ENCODE assay signal across 25 mouse cellular contexts in genomic region chr17:45698368-45698767, GRCm38 (mm10). TPM values are rescaled to one million over a fixed set of nuclear protein-coding genes. Genes with fewer than 3 reads are reported as not detected.
DNase-seq lines count a peak whose midpoint lies in the region; ATAC-seq and TF ChIP-seq lines count a peak whose summit lies in the region.
"Had no signal": no experiment of that assay in that cellular context is flagged by ENCODE, and none has a peak within 500 bp of the region (broad histone marks: within the 10 kb centered on the region; RNA-seq: fewer than 3 reads in every experiment).

No protein-coding gene starts in this region.

- H3K27me3 ChIP-seq in stomach, postnatal 0 days (ENCODE audit: control insufficient read depth, insufficient read depth, low read length) = no peaks in the 10 kb centered on the region
- H3K27me3 ChIP-seq: CH12.LX; embryonic facial prominence, embryonic 13.5 days; forebrain, embryonic 13.5 days; heart, embryonic 13.5 days; hindbrain, embryonic 13.5 days had no signal

- H3K27ac ChIP-seq in gastrocnemius, adult 2 months = peak overlapping the region; percentile 97
- H3K27ac ChIP-seq in stomach, postnatal 0 days (replicated peaks) = peak overlapping the region; percentile 35; the same call in 1 of the 2 replicates
- H3K27ac ChIP-seq: embryonic facial prominence, embryonic 13.5 days; forebrain, embryonic 13.5 days; heart, embryonic 13.5 days; hindbrain, embryonic 13.5 days; hindbrain, postnatal 0 days had no signal

- ATAC-seq in stomach, postnatal 0 days (ENCODE audit: low FRiP score, low TSS enrichment) = no peak
- ATAC-seq: forebrain, embryonic 13.5 days; forebrain, postnatal 0 days; hindbrain, postnatal 0 days had no signal

- peaks cover 2% of the 10 kb centered on the region; the same call in 1 of the 2 replicates for H3K4me1 ChIP-seq in stomach, postnatal 0 days (replicated peaks; ENCODE audit: control insufficient read depth, insufficient read depth)
- H3K4me1 ChIP-seq: forebrain, embryonic 13.5 days had no signal

- intact Hi-C loops in gastrocnemius, adult 2 months (cut with DNase I) = no loop called here
- intact Hi-C loops in heart, postnatal 25 days (cut with DNase I) = no loop called here

- no peak overlapping the region for H3K4me3 ChIP-seq in gastrocnemius, adult 2 months
- no peak overlapping the region for H3K4me3 ChIP-seq in stomach, postnatal 0 days (ENCODE audit: low read depth, low read length)
- H3K4me3 ChIP-seq: embryonic facial prominence, embryonic 13.5 days; forebrain, embryonic 13.5 days; heart, embryonic 13.5 days; hindbrain, embryonic 13.5 days had no signal

- no peaks in the 10 kb centered on the region for H3K9me3 ChIP-seq in stomach, postnatal 0 days (ENCODE audit: control insufficient read depth, low read length)
- H3K9me3 ChIP-seq: embryonic facial prominence, embryonic 13.5 days; forebrain, embryonic 13.5 days; heart, embryonic 13.5 days; hindbrain, embryonic 13.5 days had no signal

- no peak overlapping the region for H3K9ac ChIP-seq in stomach, postnatal 0 days (ENCODE audit: low read length)
- H3K9ac ChIP-seq: embryonic facial prominence, embryonic 13.5 days; forebrain, embryonic 13.5 days; forebrain, postnatal 0 days; heart, embryonic 13.5 days; hindbrain, embryonic 13.5 days had no signal

- H3K4me2 ChIP-seq in stomach, postnatal 0 days (replicated peaks; ENCODE audit: low read depth) = no peak overlapping the region
- H3K4me2 ChIP-seq: embryonic facial prominence, embryonic 13.5 days; forebrain, embryonic 13.5 days; heart, embryonic 13.5 days; hindbrain, embryonic 13.5 days had no signal

- no peaks in the 10 kb centered on the region; the same call in 1 of the 2 replicates for H3K36me3 ChIP-seq in stomach, postnatal 0 days (ENCODE audit: control insufficient read depth, insufficient read depth, low read length)

- DNase-seq in gastrocnemius, adult 2 months = no peak
- no peak for DNase-seq in gastrocnemius, postnatal 4 days (ENCODE audit: low spot score in 2 of 2)
- DNase-seq in 3T3-L1 (ENCODE audit: low read depth, low spot score) = peak; percentile 68
- DNase-seq in NIH3T3 (ENCODE audit: low read depth) = peak; percentile 72
- no peak for DNase-seq in stomach, postnatal 0 days (ENCODE audit: low spot score)
- no peak for DNase-seq in heart, postnatal 25 days (ENCODE audit: low spot score)
- no peak for DNase-seq in thymus, postnatal 25 days
- DNase-seq: adrenal gland, postnatal 10 days; cerebellum, adult 11-12 months; cerebellum, adult 9-10 months; cerebellum, postnatal 25 days; forebrain, postnatal 0 days; gastrocnemius, postnatal 25 days; heart, adult 11 months had no signal

- WGBS in stomach, postnatal 0 days = 61% methylated on average over 6 of the region's 6 CpGs

- no peak for TF ChIP-seq EP300 in stomach, postnatal 0 days (optimal IDR thresholded peaks at IDR 0.05)

- no peak for TF ChIP-seq CTCF in gastrocnemius, adult 2 months (IDR thresholded peaks at IDR 0.05)
- TF ChIP-seq CTCF in stomach, postnatal 0 days (IDR thresholded peaks at IDR 0.05; ENCODE audit: low read depth) = no peak

RNA-seq across cellular contexts. Expression of gene Tmem63b, which starts 11.7 kb away (rescaled TPM):
- total RNA-seq in gastrocnemius, adult 2 months (2021) = 10 to 100 TPM; 66.5 to 81.6 TPM
- 10 to 100 TPM; 48.6 to 56.4 TPM for total RNA-seq in gastrocnemius, postnatal 4 days (2021)
- 40.9 and 45.0 TPM in 2 replicates for polyA plus RNA-seq in stomach, postnatal 0 days (2015; fragmentation: Nextera tagmentation; extraction: Ambion mirVana)
- 10 to 100 TPM; 83.5 to 86.1 TPM for total RNA-seq in heart, postnatal 25 days (2021)

RNA-seq across cellular contexts. Expression of gene Mrpl14, which starts 12.2 kb away (rescaled TPM):
- total RNA-seq in gastrocnemius, adult 2 months (2021) = 100 to 1,000 TPM in 1 of 2 experiments, 10 to 100 TPM in 1; 99.5 to 139 TPM
- total RNA-seq in gastrocnemius, postnatal 4 days (2021) = 10 to 100 TPM; 83.4 to 92.2 TPM
- polyA plus RNA-seq in stomach, postnatal 0 days (2015; fragmentation: Nextera tagmentation; extraction: Ambion mirVana) = 163 TPM in 2 replicates
- total RNA-seq in heart, postnatal 25 days (2021) = 100 to 1,000 TPM; 132 to 139 TPM

RNA-seq across cellular contexts. Expression of gene 1600014C23Rik, which starts 35.3 kb away (rescaled TPM):
- total RNA-seq in gastrocnemius, adult 2 months (2021) = under 1 TPM in 1 of 2 experiments, not detected in 1; 0.50 TPM
- total RNA-seq in gastrocnemius, postnatal 4 days (2021) = not detected
- not detected in 2 replicates for polyA plus RNA-seq in stomach, postnatal 0 days (2015; fragmentation: Nextera tagmentation; extraction: Ambion mirVana)
- total RNA-seq in heart, postnatal 25 days (2021) = under 1 TPM; 0.55 to 0.75 TPM
- total RNA-seq: adrenal gland, postnatal 10 days; adrenal gland, postnatal 4 days; forebrain, postnatal 0 days; gastrocnemius, adult 18-20 months; gastrocnemius, postnatal 25 days; hematopoietic stem cell, adult 5-6 weeks; hindbrain, postnatal 0 days had no signal
- polyA plus RNA-seq: cortical plate, adult 2 months; embryonic facial prominence, embryonic 13.5 days; forebrain, postnatal 0 days; hindbrain, embryonic 13.5 days had no signal

RNA-seq across cellular contexts. Expression of gene Capn11, which starts 39.2 kb away (rescaled TPM):
- under 1 TPM; 0.59 to 0.98 TPM for total RNA-seq in gastrocnemius, adult 2 months (2021)
- 1 to 10 TPM in 1 of 2 experiments, under 1 TPM in 1; 0.10 to 1.5 TPM for total RNA-seq in gastrocnemius, postnatal 4 days (2021)
- polyA plus RNA-seq in stomach, postnatal 0 days (2015; fragmentation: Nextera tagmentation; extraction: Ambion mirVana) = 0.06 TPM in 2 replicates
- not detected for total RNA-seq in heart, postnatal 25 days (2021)
- total RNA-seq: CH12.LX had no signal
- polyA plus RNA-seq: heart, postnatal 0 days had no signal

Comparison
In these comparisons a context has a peak if more than half of its experiments do, and no peak if none do; other contexts are left out.
1. DNase-seq: peak in 3T3-L1 (single experiment) and NIH3T3 (single experiment); none in gastrocnemius, adult 2 months (single experiment), gastrocnemius, postnatal 4 days (0 of 2), stomach, postnatal 0 days (single experiment), heart, postnatal 25 days (single experiment) and thymus, postnatal 25 days (single experiment).